Mouse (Mus musculus) CH12.LX (cell line): Measurements from ENCODE around the gene Igdcc4.

Experiments
- CHD1 ChIP-seq: IDR thresholded peaks from 2 replicates; pipeline ENCODE4 v1.6.1; 2012; ENCODE audit warnings: low read depth, low read length, improper control_type of control experiment, inconsistent platforms
- CHD2 ChIP-seq: IDR thresholded peaks from 2 replicates; pipeline ENCODE4 v1.6.1; 2011; ENCODE audit warnings: low read length, improper control_type of control experiment
- CTCF ChIP-seq, 2 experiments: IDR thresholded peaks in 1 of 2; conservative IDR thresholded peaks in 1 of 2; 2 replicates each; pipeline ENCODE4 v1.5.1; 2011 to 2012; ENCODE audit warnings: low read depth in 2 of 2, low read length in 2 of 2, improper control_type of control experiment in 1 of 2, inconsistent platforms in 1 of 2, mild to moderate bottlenecking in 1 of 2, moderate library complexity in 1 of 2
- E2F4 ChIP-seq: IDR thresholded peaks from 2 replicates; pipeline ENCODE4 v1.6.1; 2011; ENCODE audit warnings: low read depth, low read length, improper control_type of control experiment; ENCODE audit not compliant: insufficient replicate concordance
- EP300 ChIP-seq: IDR thresholded peaks from 2 replicates; pipeline ENCODE4 v1.6.1; 2011; ENCODE audit warnings: low read length, improper control_type of control experiment
- IRF4 ChIP-seq: IDR thresholded peaks from 2 replicates; pipeline ENCODE4 v1.6.1; 2014; ENCODE audit warnings: low read depth, mild to moderate bottlenecking, inconsistent platforms, low read length, improper control_type of control experiment
- POLR2A ChIP-seq: IDR thresholded peaks from 2 replicates; pipeline ENCODE4 v1.6.1; 2011; ENCODE audit warnings: low read depth, mild to moderate bottlenecking, improper control_type of control experiment, low read length
- SIN3A ChIP-seq: IDR thresholded peaks from 2 replicates; pipeline ENCODE4 v1.6.1; 2012; ENCODE audit warnings: low read length, improper control_type of control experiment, inconsistent platforms
- SMC3 ChIP-seq: IDR thresholded peaks from 2 replicates; pipeline ENCODE4 v1.6.1; 2011; ENCODE audit warnings: low read depth, low read length, improper control_type of control experiment
- TBP ChIP-seq: conservative IDR thresholded peaks from 2 replicates; pipeline ENCODE4 v1.6.1; 2011; ENCODE audit warnings: low read depth, low read length, improper control_type of control experiment
- TCF12 ChIP-seq: IDR thresholded peaks from 2 replicates; pipeline ENCODE4 v1.6.1; 2014; ENCODE audit warnings: low read depth, mild to moderate bottlenecking, inconsistent platforms, low read length, improper control_type of control experiment
- USF1 ChIP-seq: IDR thresholded peaks from 2 replicates; pipeline ENCODE4 v1.6.1; 2014; ENCODE audit warnings: low read depth, mild to moderate bottlenecking, inconsistent platforms, low read length, improper control_type of control experiment
- ZMIZ1 ChIP-seq: IDR thresholded peaks from 2 replicates; pipeline ENCODE4 v1.6.1; 2012; ENCODE audit warnings: low read depth, mild to moderate bottlenecking, inconsistent platforms, low read length, improper control_type of control experiment
- ZNF384 ChIP-seq: IDR thresholded peaks from 2 replicates; pipeline ENCODE4 v1.6.1; 2012; ENCODE audit warnings: low read depth, low read length, improper control_type of control experiment, inconsistent platforms

DNA sequence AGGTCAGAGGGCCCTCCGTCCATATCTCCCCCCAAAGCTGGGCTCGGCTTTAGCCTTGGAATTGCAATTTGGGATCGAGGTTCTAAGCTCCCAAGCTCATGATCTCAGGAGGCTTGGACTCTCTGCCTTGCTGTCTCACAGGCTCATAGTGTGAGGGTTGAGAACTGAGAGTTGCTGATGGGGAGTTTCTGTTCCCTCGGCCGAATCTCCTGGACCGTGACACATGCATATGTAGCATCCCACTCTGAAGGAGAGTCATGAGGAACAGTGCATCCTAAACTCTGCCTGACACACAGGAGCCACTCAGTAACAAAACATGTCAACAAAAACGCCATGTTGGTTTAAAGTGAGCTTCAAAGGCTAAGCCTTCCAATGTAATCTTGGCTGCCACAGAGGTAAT is 47.2 kb downstream of the Igdcc4 start:
- TF ChIP-seq ZMIZ1 (no peak), SIN3A (no peak), EP300 (peak; percentile 81), SMC3 (no peak), CTCF (conservative IDR thresholded peaks at IDR 0.05 in 1 of 2, IDR thresholded peaks at IDR 0.05 in 1 of 2; ENCODE audit: low read depth in 2 of 2, low read length in 2 of 2) (no peak), TCF12 (0 out of 2 replicates have a peak, but pooled peaks have one; percentile 18), CHD2 (no peak), CHD1 (no peak), IRF4 (peak; percentile 90), E2F4 (0 out of 2 replicates have a peak, but pooled peaks have one; percentile 29), POLR2A (no peak), TBP (no peak), ZNF384 (no peak), USF1 (no peak)
